Mouse (Mus musculus): Measurements from ENCODE around the gene Rpl27a.

- TF ChIP-seq CTCF (IDR thresholded peaks at IDR 0.05), result no peak
- TF ChIP-seq EP300 (IDR thresholded peaks at IDR 0.05), result no peak
Observed at GRCm38 (mm10) chr7:109497507-109497906, 21.4 kb upstream of the Rpl27a start.

Measured in lung, postnatal 0 days (tissue).